Mouse (Mus musculus) adrenal gland, postnatal 0 days (tissue): Measurements from ENCODE around the gene Olfr1132. TPM values are rescaled to one million over a fixed set of nuclear protein-coding genes. Genes with fewer than 3 reads are reported as not detected.

ENCODE experiments used
- polyA plus RNA-seq: library from polyadenylated mRNA; unstranded; fragments of >200 nt; fragmentation: Nextera tagmentation; extraction: Ambion mirVana; gene quantifications from 2 replicates; pipeline ENCODE4 v1.2.1, GENCODE M21; 2015

Gene Olfr1132
- not detected in 2 replicates for polyA plus RNA-seq

DNA sequence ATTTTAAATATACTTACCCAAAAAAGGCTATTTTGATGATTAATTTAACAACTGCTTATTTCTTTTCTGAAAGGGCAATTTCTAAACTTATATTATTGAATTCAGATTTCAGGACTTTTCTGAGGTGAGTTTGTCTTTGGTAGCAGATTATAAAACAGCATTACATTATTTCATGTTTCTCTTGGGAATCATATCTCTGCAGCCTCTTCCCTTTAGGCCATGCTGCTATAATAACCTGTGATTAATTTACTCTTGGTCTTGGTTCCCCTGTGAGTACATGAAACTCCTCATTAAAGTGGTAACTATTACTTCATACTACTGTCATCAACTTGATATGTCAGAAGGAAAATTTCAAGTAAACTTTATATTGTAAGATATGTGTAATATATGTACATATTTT, at the start of gene Olfr1132:
Gene Olfr1132 (minus strand): TSS at position 101 of the 400 bp plus-strand sequence.

GRCm38 (mm10) chr2:87673564-87673963, 36.2 kb upstream of the Olfr1132 start, which contains the start of gene Olfr1135:
Gene Olfr1135, minus strand, starts transcription at chr2:87673664.

GRCm38 (mm10) chr2:87658360-87658759, 21.0 kb upstream of the Olfr1132 start, which contains the start of gene Olfr1134:
Gene Olfr1134, minus strand, starts transcription at chr2:87658460.

DNA sequence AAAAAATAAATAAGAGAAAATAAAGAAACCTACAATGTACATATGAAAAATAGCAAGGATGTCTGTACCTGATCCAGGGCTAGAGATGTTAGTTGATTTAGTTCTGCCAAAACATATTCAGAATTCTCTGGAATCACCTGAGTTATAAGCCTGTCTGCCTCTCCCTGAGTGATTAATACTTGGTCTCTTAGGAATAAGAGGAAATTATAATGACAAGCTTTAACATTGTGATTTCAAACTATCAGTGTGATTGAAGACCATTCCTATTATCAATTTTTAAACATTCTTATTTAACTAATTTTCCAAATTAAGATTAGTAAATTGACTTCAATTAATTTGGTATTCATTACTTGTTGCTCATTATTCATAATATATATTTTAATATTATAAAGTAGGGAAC, 9.9 kb upstream of the Olfr1132 start, which contains the start of gene Olfr1133:
Gene Olfr1133 (minus strand): TSS at position 101 of the 400 bp plus-strand sequence.

GRCm38 (mm10) chr2:87626804-87627203, 10.5 kb downstream of the Olfr1132 start, which contains the start of gene Olfr1131:
Gene Olfr1131, plus strand, starts transcription at chr2:87627104.

GRCm38 (mm10) chr2:87605912-87606311, 31.4 kb downstream of the Olfr1132 start, which contains the start of gene Olfr1130:
Gene Olfr1130, plus strand, starts transcription at chr2:87606212.

Other genes with a start within 250 kb of the Olfr1132 start
- not detected in 2 replicates for gene Olfr1123, start 220.9 kb downstream of the Olfr1132 start, polyA plus RNA-seq
- 0.08 TPM in 1 of 2 replicates, not detected in the other for gene Olfr1124, start 207.3 kb downstream of the Olfr1132 start, polyA plus RNA-seq
- not detected in 2 replicates for gene Olfr1126, start 183.6 kb downstream of the Olfr1132 start, polyA plus RNA-seq
- not detected in 2 replicates for gene Pramel7, start 140.4 kb downstream of the Olfr1132 start, polyA plus RNA-seq
- gene Pramel6, start 131.0 kb downstream of the Olfr1132 start, polyA plus RNA-seq = not detected in 2 replicates
- not detected in 2 replicates for gene Olfr153, start 105.7 kb downstream of the Olfr1132 start, polyA plus RNA-seq
- not detected in 2 replicates for gene Olfr1128, start 92.0 kb downstream of the Olfr1132 start, polyA plus RNA-seq
- gene Olfr1129, start 63.6 kb downstream of the Olfr1132 start, polyA plus RNA-seq = not detected in 2 replicates
- not detected in 2 replicates for gene Olfr1130, start 31.3 kb downstream of the Olfr1132 start, polyA plus RNA-seq
- gene Olfr1131, start 10.4 kb downstream of the Olfr1132 start, polyA plus RNA-seq = not detected in 2 replicates
- gene Olfr1133, start 9.8 kb upstream of the Olfr1132 start, polyA plus RNA-seq = not detected in 2 replicates
- gene Olfr1134, start 20.9 kb upstream of the Olfr1132 start, polyA plus RNA-seq = not detected in 2 replicates
- gene Olfr1135, start 36.1 kb upstream of the Olfr1132 start, polyA plus RNA-seq = not detected in 2 replicates
- not detected in 2 replicates for gene Olfr1136, start 56.4 kb upstream of the Olfr1132 start, polyA plus RNA-seq
- not detected in 2 replicates for gene Olfr1137, start 75.6 kb upstream of the Olfr1132 start, polyA plus RNA-seq
- not detected in 2 replicates for gene Olfr1138, start 102.4 kb upstream of the Olfr1132 start, polyA plus RNA-seq
- gene Olfr1140, start 106.2 kb upstream of the Olfr1132 start, polyA plus RNA-seq = not detected in 2 replicates
- gene Olfr1141, start 116.5 kb upstream of the Olfr1132 start, polyA plus RNA-seq = not detected in 2 replicates
- not detected in 2 replicates for gene Olfr152, start 141.9 kb upstream of the Olfr1132 start, polyA plus RNA-seq
- gene Olfr1143, start 163.1 kb upstream of the Olfr1132 start, polyA plus RNA-seq = not detected in 2 replicates
- gene Olfr1145, start 172.3 kb upstream of the Olfr1132 start, polyA plus RNA-seq = not detected in 2 replicates
- not detected in 2 replicates for gene Olfr1148, start 193.0 kb upstream of the Olfr1132 start, polyA plus RNA-seq
- gene Olfr1150-ps1, start 206.5 kb upstream of the Olfr1132 start, polyA plus RNA-seq = not detected in 2 replicates
- gene Olfr1151, start 218.3 kb upstream of the Olfr1132 start, polyA plus RNA-seq = not detected in 2 replicates
- gene Olfr1152, start 229.0 kb upstream of the Olfr1132 start, polyA plus RNA-seq = not detected in 2 replicates